Mouse (Mus musculus) gastrocnemius, adult 8-10 months (tissue): Measurements from ENCODE around the gene Abca6. TPM values are rescaled to one million over a fixed set of nuclear protein-coding genes. Genes with fewer than 3 reads are reported as not detected.

Source experiments
- DNase-seq, 2 experiments: peaks; one replicate each; pipeline ENCODE4 v3.0.0; 2022; ENCODE audit warnings: low spot score in 2 of 2
- total RNA-seq, 4 experiments: library from RNA; stranded (reverse); gene quantifications; 2 replicates each; pipeline ENCODE4 v1.2.4; 2022

Abca6 gene
- total RNA-seq, 4 experiments from 2014 or later: 1.6 to 4.5 (median 3.2) TPM

DNA sequence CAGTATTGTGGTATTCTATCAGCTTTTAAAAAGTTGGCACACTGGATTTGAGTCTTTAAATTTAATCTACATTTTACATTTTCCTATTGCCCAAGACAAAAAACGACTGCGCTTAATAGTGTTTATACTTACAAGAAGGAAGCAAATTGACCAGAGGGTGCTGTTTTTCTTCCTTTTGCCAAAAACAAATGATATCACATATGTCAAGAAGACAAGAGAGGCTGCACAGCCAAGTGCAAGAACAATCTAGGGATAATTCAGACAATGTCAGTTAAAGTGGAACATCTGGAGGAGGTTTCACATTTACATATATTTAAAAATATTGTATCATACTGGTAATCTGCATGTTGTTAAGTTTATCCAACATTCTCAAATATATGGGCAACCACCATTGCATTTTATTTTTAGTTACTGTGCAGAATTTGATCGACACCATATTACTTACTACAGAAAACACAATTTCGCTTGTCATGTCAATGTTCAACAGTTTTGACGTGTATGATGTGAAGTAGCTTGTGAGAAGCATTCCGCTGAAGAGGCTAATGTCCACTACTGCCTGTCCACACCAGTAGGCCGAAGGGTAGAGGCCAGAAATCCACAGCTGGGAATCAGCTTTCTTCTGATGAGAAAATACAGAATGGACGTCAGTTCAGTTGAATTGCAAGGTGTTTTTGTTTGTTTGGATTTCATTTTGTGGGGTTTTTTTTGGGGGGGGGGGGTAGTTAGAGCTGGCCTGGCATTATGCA, 54.8 kb downstream of the Abca6 start:
- no peak for DNase-seq

DNA sequence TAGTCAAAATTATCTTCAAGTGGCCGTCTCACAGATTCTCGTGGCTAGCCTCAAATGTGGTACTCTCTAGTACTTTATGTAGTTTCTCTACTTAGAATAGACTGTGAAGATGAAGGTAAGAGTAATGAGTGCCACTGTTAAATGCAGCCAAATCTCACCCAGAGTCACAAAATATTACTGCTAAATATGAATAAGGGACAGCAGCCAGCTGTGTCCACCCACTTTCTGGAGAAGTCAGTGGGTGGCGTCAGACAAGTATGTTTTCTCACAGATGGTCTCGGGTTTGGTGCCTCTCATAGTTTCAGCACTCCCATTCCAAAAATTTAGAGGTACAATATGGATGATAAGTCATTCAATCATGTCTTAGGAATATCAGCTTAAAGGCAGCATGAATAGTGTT, 56.3 kb downstream of the Abca6 start:
- DNase-seq: no peak

DNA sequence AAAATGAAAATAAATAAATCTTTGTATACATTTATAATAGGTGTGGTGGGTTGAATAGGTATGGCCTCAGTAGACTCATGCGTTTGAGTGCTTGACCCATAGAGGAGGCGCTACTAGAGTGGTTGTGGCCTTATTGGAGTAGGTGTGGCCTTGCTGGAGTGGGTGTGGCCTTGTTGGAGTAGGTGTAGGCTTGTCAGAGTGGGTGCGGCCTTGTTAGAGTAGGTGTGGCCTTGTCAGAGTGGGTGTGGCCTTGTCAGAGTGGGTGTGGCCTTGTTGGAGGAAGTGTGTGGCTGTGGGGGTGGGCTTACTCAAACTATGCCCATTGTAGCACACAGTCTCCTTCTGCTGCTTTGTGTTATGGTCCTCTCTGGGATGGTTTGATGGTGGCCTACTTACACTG, 80.4 kb downstream of the Abca6 start:
- no peak for DNase-seq

DNA sequence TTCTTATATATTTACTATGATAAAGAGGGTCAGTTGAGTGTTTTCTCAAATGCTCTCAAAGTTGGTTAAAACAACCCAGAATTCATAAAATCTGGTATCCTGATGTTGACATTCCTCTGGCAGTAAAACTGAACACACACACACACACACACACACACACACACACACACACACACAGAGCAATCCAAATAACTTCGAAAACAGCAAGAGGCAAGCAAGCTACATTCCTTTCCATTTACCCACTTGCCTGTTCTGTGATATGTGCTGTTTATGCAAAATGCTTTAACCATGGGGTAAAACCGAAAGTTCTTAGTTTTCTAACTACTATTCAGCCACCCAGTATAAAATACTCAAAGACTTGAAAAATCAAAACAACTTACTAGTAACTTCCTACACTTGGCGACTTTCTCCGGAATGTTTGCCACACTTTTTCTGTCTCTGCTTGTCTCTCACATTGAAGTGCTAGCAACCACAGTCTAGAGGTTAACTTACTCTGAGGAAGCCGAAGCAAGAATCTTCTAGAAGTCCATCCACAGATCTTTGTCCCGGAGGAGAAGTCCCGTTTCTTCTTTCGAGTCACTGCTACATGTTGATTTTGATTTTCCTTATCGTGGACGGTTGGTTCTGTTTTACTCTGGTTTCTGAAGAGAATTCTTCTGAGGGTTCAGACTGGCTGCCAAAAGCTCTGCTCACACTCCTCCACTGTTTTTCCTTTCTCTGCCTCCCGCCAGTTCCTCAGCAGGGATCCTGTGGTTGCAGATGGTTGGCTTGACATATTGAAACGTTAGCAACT, 83.9 kb downstream of the Abca6 start, which contains the start of gene Abca9:
Gene Abca9, minus strand, starts transcription at position 738 of the 793 bp plus-strand sequence.
- DNase-seq: no peak

DNA sequence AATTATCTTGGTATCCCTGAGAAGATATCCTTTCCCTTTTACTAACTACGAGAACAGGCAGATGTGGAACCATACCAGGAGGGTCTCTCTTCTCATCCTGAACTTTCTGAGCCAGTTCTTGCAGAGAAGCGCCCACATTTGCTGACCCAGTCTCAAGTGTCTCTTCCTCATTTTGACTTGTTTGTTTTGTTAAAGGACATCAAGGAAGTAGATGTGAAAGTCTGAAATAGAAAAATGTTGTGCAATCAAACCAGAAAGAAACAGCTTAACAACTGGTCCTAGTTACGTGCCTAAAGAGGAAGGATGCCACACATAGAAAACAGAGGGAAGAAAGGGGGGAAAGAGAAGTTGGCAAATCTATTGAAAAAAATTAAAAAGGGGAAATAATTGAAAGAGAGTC, 85.8 kb downstream of the Abca6 start:
- no peak for DNase-seq

DNA sequence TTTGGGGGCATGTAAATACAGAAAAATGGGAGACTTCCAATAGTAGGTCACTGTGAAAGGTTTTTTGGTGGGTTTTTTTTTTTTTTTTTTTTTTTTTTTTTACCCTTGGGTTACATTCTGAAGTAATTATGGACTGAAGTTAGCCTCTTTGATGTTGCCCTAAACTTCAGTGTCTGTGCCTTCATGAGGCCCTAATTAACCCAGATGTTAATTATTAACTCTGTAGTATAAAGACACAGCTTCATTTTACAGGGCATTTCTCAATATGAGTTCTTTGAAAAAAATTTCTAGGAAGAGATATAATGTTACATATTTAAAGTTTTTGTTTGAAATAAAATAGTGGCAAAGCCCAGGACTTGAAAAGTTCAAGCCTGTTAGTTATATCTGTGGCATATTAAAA, 86.2 kb downstream of the Abca6 start:
- no peak for DNase-seq

DNA sequence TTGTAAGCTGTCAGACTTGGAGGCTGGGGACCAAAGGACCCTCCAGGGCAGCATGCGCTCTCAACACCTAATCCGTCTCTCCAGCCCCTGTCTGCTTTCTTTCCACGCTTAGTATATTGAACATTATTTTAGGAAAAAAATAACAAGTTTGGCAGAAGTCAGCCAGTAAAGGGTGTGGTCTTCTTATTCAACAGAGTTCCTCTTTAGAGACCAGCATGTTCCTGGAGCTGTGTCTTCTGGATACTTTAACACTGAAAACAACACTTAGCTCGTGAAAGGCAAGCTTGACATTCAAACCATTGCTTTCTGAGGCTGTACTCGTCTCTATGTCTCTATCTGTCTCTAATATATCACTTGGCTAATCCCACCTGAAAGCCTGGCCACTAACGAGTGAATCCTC, 94.5 kb downstream of the Abca6 start:
- DNase-seq: no peak

DNA sequence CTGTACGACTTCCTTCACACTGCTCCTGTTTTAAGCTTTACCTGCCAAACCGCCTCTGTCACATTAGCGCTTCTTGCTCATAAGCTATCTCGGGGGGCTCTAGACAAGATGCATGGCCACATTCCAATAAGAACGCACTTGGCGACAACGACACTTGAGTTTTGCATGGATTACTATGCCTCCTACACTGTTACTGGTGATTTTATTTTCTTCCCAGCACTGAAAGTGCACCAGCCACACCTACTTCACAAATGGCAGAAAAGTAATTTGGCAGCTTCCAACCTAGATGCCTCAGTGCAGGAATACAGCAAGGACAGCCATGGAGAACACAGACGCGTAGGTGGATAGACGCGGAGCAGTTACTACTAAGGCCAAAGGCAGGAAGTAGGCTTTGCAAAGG, 95.6 kb downstream of the Abca6 start:
- no peak for DNase-seq

DNA sequence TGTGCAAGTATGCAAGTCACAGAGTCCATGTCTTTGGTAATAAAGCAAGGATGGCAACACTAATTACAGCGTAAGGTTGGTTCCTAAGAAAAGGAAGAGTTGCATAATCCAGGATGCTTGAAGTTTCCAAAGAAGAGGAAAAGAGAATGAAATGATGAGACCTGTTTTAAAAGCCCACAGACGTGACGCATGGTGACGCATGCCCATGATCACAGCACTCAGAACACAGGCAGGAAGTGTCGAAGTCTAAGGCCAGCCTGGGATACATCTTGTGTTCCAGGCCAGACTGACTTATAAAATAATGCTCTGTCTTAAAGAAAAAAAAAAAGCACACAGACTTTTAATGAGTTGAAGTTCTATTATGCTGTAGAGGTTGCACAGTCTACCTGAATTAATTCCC, 103.9 kb downstream of the Abca6 start:
- no peak for DNase-seq

DNA sequence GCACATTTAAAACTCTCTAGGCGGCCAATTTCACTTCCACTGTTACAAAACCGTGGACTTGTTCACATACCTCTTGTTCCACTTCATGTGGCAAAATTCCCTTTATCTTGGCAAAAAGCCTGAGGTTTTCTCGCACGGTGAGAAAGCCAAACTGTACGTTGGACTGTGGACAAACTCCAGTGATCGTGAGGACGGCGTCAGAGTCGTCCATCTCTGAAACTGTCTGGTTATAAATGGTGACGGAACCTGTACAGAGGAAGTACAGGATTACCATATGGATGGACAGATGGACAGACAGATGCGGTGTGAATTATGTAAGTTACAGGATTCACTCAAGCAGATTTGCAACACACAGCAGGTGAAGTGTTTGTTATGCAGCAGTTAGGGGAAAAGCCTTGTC, 106.2 kb downstream of the Abca6 start:
- DNase-seq: no peak

DNA sequence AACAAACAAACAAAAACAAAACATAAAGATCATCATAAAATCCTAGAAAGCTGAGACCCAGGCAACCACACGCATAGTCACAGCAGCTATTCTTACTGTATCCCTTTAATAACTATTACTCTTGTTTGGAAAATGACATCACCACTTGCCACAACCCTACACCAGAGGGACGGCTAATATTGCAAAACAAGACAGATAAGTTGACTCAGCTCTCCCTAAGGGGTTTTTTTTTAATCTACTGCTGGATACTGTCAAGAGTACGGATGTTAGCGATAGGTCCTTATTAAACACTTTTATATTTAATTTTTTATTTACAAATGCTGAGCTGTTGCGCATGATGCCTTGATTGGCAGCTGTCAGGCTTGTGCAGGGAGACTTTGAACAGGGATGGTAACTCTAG, 120.8 kb downstream of the Abca6 start:
- DNase-seq: no peak

Other genes starting within 250 kb of the Abca6 start
- 10 to 100 TPM; 22.0 to 35.0 (median 26.5) TPM for gene Abca8a, start 155.8 kb downstream of the Abca6 start, total RNA-seq
- gene Abca9, start 83.6 kb downstream of the Abca6 start, total RNA-seq: 10 to 100 TPM in 1 of 4 experiments, 1 to 10 TPM in 3; 6.8 to 10.3 (median 7.8) TPM
- 10 to 100 TPM; 11.3 to 16.4 (median 12.1) TPM for gene Abca5, start 85.9 kb upstream of the Abca6 start, total RNA-seq
- gene Map2k6, start 147.3 kb upstream of the Abca6 start, total RNA-seq: 10 to 100 TPM; 37.4 to 48.9 (median 43.0) TPM